Mouse (Mus musculus) brain, embryonic 14.5 days (tissue): Measurements from ENCODE around the gene Ube3a.

Source experiments
- CTCF ChIP-seq: fragments of 200-500 bp; IDR thresholded peaks from 2 replicates; pipeline ENCODE4 v1.5.1; 2012; ENCODE audit warnings: inconsistent platforms, mild to moderate bottlenecking, moderate library complexity, borderline replicate concordance; ENCODE audit not compliant: insufficient read depth, insufficient read length; ENCODE audit errors: extremely low read depth
- POLR2A ChIP-seq: fragments of 200-500 bp; IDR thresholded peaks from 2 replicates; pipeline ENCODE4 v1.6.1; 2012; ENCODE audit warnings: mild to moderate bottlenecking, inconsistent platforms, borderline replicate concordance; ENCODE audit not compliant: poor library complexity, insufficient read depth, insufficient read length, severe bottlenecking; ENCODE audit errors: extremely low read depth

DNA sequence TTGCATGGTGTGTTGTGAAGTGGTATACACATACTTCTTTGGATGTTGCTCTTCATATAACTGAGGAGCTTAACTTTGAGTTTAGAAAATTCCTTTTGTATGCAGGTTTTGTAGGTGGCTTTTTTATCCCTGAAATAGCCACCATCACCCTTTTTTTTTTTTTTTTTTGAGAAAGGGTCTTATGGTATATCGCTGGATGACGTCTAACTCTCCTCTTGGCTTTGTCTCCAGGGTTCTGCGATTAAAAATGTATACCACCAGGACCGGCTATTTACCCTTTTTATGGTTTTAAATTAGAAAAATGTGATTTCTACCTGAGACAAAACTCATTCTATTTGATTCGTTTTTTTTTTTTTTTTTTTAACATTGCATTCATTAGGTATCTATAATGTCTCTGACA lies 2.2 kb downstream of the Ube3a start:
- no peak for TF ChIP-seq POLR2A
- TF ChIP-seq CTCF: no peak
